Mouse (Mus musculus): Measurements from ENCODE around the gene Tsga10ip.

DNA sequence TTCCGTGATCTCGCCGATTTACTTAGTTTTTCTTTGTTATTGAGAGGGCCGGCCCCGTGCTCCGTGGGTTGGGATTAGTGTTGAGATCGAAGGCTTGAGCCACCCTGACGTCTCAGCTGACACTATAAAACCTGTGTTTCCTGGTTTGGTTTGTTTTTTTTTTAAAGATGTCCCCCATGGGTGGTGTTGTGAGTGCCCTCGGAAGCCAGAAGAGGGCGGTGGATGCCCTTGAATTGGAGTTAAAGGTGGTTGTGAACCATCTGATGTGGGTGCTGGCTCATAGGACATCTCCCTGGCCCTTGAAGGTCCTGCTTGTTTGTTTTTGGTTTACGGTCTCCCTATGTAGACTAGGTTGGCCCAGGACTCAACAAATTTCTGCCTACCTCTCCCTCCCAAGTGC lies 34.9 kb downstream of the Tsga10ip start:
- no peak for TF ChIP-seq CTCF (IDR thresholded peaks at IDR 0.05; ENCODE audit: borderline replicate concordance, control insufficient read depth, extremely low read depth, insufficient read depth, low read length, poor library complexity)
- no peak for TF ChIP-seq POLR2A (IDR thresholded peaks at IDR 0.05; ENCODE audit: control insufficient read depth, extremely low read depth, insufficient read depth, low read length, poor library complexity)
